Mouse (Mus musculus): ENCODE measurements at regions not wholly inside any gene's neighbourhood (a gene's known extent, or its start where the extent isn't known, plus 50 kb on each side); places are given as distances from the start of the nearest gene placed in this dataset.
"Not testable (repeated sequence)": the region's sequence is repeated elsewhere in the genome, so short reads cannot be mapped to it uniquely, and the experiment has no call there.

DNA sequence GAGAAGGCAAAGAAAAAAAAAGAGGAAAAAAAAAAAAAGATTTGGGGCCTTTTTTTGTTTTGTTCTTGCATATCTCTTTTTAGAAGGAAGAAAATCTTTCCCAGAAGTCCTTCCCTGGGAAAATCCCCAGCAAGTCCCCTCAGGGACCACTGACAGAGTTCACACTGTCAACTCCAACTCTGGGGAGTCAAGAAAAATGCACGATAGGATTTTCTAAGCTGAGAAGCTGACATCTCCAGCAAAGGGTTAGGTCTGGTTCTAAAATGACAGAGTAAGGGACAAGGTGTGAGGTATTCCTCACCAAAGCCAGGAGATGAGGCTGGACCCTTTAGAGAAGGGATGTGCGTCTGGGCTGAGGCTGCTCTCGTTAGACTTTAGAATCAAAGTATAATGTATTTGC lies 165.5 kb downstream of the Rchy1 start:
- H3K4me2 ChIP-seq: no peak overlapping the region
- no peak overlapping the region for H3K9ac ChIP-seq
- 81% methylated on average over 3 of the region's 3 CpGs for WGBS (ENCODE audit: insufficient replicate concordance)
- H3K36me3 ChIP-seq (replicated peaks): no peaks in the 10 kb centered on the region
- no peaks in the 10 kb centered on the region for H3K27me3 ChIP-seq
- H3K9me3 ChIP-seq (replicated peaks): no peaks in the 10 kb centered on the region
- no peak for ATAC-seq (ENCODE audit: insufficient read depth)
- no peaks in the 10 kb centered on the region for H3K4me1 ChIP-seq (replicated peaks)
- no peak overlapping the region for H3K4me3 ChIP-seq (replicated peaks)
- no peak overlapping the region for H3K27ac ChIP-seq (replicated peaks)

DNA sequence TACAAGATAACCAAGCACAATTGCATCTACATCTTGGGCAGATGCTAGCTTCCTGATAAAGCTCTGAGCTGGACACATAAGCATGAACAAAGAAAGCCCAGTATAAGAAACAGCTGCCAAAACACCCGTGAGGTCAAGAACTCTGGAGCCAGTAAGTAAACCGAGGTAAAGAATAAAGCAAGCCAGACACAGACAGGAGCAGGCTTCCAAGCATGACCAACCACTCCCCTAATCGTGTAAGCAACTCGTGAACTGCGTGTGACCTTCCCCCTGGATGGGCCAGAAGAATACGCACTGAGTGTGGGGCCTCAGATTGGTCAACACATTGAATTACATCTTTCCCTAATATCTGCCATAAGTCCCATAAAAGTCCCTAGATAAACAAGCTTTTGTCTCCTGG lies 170.1 kb downstream of the Rchy1 start:
- Histone ChIP-seq H3K4me3 (replicated peaks) (no peak overlapping the region), H3K36me3 (replicated peaks) (no peaks in the 10 kb centered on the region), H3K9ac (no peak overlapping the region), H3K27me3 (no peaks in the 10 kb centered on the region), H3K4me1 (replicated peaks) (no peaks in the 10 kb centered on the region), H3K9me3 (replicated peaks) (no peaks in the 10 kb centered on the region), H3K4me2 (no peak overlapping the region), H3K27ac (replicated peaks) (no peak overlapping the region)
- WGBS (ENCODE audit: insufficient replicate concordance): 66% methylated on average over 6 of the region's 6 CpGs
- ATAC-seq (ENCODE audit: insufficient read depth): no peak

DNA sequence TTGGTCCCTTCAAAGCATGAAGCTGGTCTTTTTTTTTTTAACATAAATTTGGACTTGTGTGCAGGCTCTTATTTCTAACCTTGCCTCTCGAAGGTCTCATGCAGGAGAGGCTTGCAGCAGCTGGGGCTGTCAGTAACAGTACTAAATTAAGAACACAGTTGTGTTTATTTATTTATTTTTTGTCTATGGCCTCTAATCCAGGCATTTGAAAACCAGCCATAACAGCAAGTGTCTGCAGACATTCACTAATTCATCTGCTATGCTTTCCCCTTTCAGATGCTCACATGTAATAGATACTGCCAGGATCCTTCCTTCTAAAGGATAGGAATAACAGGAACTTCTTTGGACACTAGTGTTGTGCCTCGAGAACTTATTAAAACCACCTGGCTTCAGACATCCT lies 172.5 kb downstream of the Rchy1 start:
- no peak overlapping the region for H3K4me2 ChIP-seq
- no peak overlapping the region for H3K4me3 ChIP-seq (replicated peaks)
- no peaks in the 10 kb centered on the region for H3K4me1 ChIP-seq (replicated peaks)
- 37% methylated on average over 2 of the region's 2 CpGs for WGBS (ENCODE audit: insufficient replicate concordance)
- no peak for ATAC-seq (ENCODE audit: insufficient read depth)
- no peak overlapping the region for H3K27ac ChIP-seq (replicated peaks)
- H3K9ac ChIP-seq: no peak overlapping the region
- H3K9me3 ChIP-seq (replicated peaks): no peaks in the 10 kb centered on the region
- no peaks in the 10 kb centered on the region for H3K36me3 ChIP-seq (replicated peaks)
- H3K27me3 ChIP-seq: no peaks in the 10 kb centered on the region

DNA sequence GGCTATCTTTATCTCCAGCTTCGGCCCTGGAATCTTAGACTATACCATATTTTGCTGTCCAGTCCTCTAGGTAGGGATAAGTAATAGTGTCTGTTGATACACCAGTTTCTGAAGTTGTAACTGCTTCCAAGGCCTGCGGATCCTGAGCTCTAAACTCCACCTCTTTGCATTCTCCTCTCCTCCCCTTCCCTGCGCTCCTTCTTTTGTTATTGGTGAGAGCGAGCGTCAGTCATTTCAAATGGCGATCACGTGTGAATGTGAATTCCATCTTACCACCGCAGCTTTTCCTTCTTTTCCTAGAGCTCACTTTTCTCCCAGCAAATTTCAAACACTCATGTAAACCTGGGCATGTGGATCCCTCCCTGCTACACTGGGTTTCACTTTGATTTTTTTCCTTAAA lies 178.9 kb downstream of the Rchy1 start:
- H3K4me2 ChIP-seq: no peak overlapping the region
- 72% methylated on average over 8 of the region's 8 CpGs for WGBS (ENCODE audit: insufficient replicate concordance)
- H3K9ac ChIP-seq: no peak overlapping the region
- no peaks in the 10 kb centered on the region for H3K9me3 ChIP-seq (replicated peaks)
- H3K27me3 ChIP-seq: no peaks in the 10 kb centered on the region
- H3K4me1 ChIP-seq (replicated peaks): no peaks in the 10 kb centered on the region
- H3K36me3 ChIP-seq (replicated peaks): no peaks in the 10 kb centered on the region
- no peak overlapping the region for H3K4me3 ChIP-seq (replicated peaks)
- ATAC-seq (ENCODE audit: insufficient read depth): no peak
- no peak overlapping the region for H3K27ac ChIP-seq (replicated peaks)

DNA sequence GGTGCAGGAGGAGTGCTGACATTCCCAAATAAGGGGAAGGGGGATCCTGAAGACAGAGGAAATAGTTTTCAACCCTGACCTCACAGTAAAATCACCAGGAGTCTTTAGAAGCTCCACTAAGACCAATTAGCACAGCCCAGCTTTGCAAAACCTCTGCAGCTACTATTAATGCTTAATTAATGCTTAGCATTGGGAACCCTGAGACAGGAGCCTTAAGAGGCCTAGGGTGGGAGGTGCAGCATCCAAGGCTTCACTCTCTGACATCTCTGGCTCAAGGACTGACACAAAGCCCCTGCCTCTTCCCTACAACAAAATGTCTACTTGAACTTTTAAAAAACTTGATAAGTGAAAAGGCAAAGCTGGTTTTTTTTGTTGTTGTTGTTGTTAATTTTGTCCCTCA lies 185.9 kb downstream of the Rchy1 start:
- no peaks in the 10 kb centered on the region for H3K27me3 ChIP-seq
- H3K4me1 ChIP-seq (replicated peaks): no peaks in the 10 kb centered on the region
- no peak for ATAC-seq (ENCODE audit: insufficient read depth)
- H3K9ac ChIP-seq: no peak overlapping the region
- H3K4me3 ChIP-seq (replicated peaks): no peak overlapping the region
- no peaks in the 10 kb centered on the region for H3K36me3 ChIP-seq (replicated peaks)
- no peak overlapping the region for H3K4me2 ChIP-seq
- H3K27ac ChIP-seq (replicated peaks): no peak overlapping the region
- H3K9me3 ChIP-seq (replicated peaks): no peaks in the 10 kb centered on the region

DNA sequence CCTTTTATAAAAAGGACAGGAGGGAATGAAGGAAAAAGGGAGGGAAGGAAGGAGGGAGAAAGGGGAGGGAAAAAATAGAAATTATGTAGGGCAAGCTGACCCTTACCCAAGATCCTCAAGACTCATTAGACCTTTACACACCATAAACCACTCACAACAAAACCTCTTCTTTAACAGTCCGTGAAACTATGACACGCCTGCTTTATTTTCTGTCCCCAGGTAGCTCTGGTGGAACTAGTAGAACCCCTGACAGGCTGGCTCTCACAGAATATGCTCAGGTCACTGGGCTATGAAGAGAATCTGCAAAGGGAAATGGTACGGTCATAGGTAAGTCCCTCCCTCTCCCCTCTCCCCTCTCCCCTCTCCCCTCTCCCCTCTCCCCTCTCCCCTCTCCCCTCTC lies 188.8 kb downstream of the Rchy1 start:
- Histone ChIP-seq H3K27me3 (no peaks in the 10 kb centered on the region), H3K36me3 (replicated peaks) (no peaks in the 10 kb centered on the region), H3K27ac (replicated peaks) (no peak overlapping the region), H3K9me3 (replicated peaks) (no peaks in the 10 kb centered on the region), H3K9ac (no peak overlapping the region), H3K4me3 (replicated peaks) (no peak overlapping the region), H3K4me1 (replicated peaks) (no peaks in the 10 kb centered on the region), H3K4me2 (no peak overlapping the region)
- WGBS (ENCODE audit: insufficient replicate concordance): 66% methylated on average over 3 of the region's 3 CpGs
- no peak for ATAC-seq (ENCODE audit: insufficient read depth)

DNA sequence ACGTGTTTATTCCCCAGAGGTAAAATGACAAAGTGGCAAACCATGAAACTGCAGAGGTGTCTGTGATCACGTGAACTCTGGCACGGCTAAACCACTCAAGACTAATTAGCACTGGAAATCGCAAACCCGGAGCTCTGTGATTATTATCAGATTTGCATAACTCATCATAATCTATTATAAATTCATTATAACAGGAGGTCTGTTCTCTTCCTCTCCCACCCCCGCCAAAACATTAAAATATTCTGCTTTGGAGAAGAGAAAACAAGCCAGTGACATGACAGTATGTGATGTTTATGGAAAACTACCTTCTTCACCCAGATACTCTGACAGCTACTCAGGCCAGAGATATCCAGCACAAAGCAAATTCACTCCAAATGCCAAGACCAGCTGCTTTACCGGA lies 195.0 kb downstream of the Rchy1 start:
- Histone ChIP-seq H3K9ac (no peak overlapping the region), H3K4me3 (replicated peaks) (no peak overlapping the region), H3K4me2 (no peak overlapping the region), H3K4me1 (replicated peaks) (no peaks in the 10 kb centered on the region), H3K36me3 (replicated peaks) (no peaks in the 10 kb centered on the region), H3K9me3 (replicated peaks) (no peaks in the 10 kb centered on the region), H3K27me3 (no peaks in the 10 kb centered on the region), H3K27ac (replicated peaks) (no peak overlapping the region)
- ATAC-seq (ENCODE audit: insufficient read depth): no peak
- WGBS (ENCODE audit: insufficient replicate concordance): 70% methylated on average over 7 of the region's 7 CpGs

DNA sequence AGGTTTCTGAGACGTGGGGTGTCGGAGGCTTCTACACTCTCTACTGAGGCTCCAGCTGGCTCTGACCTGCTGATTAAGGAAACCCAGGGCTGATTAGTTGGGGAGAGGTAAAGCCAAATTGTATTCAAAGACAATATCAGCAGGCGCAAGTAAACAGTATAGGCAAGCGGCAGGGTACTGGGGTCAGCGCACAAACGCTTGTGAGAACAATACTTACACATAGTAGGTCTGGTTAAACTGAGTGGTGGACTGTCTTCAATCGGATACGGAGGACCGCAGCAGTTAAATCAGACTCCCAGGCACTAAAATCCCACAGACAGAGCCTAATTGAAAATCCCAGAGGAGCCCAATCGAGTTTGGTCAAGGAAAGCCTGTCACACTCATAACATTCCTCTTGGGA lies 195.8 kb downstream of the Rchy1 start:
- Histone ChIP-seq H3K4me1 (replicated peaks) (no peaks in the 10 kb centered on the region), H3K27me3 (no peaks in the 10 kb centered on the region), H3K9me3 (replicated peaks) (no peaks in the 10 kb centered on the region), H3K9ac (no peak overlapping the region), H3K36me3 (replicated peaks) (no peaks in the 10 kb centered on the region), H3K27ac (replicated peaks) (no peak overlapping the region), H3K4me3 (replicated peaks) (no peak overlapping the region), H3K4me2 (no peak overlapping the region)
- no peak for ATAC-seq (ENCODE audit: insufficient read depth)
- WGBS (ENCODE audit: insufficient replicate concordance): 66% methylated on average over 10 of the region's 10 CpGs

DNA sequence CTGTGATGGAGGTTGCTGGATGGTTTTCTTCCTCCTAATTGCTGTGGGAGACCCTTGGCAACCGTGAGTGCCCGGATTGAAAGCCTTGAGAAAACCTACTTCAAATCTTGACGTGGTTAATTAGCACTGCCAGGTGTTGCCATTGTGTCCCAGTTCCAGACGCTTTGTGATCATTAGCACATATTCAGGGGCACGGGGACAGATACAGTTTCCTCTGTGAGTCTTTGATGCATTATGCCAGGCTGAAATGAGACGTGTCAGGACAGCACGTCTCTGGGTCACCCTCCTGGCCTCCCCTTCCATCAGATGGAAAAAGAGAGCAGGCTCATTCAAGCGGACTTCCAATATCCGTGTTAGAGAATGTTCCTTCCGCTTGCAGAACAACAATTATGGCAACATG lies 198.2 kb downstream of the Rchy1 start:
- no peaks in the 10 kb centered on the region for H3K27me3 ChIP-seq
- H3K9ac ChIP-seq: no peak overlapping the region
- no peaks in the 10 kb centered on the region for H3K36me3 ChIP-seq (replicated peaks)
- H3K27ac ChIP-seq (replicated peaks): no peak overlapping the region
- H3K9me3 ChIP-seq (replicated peaks): no peaks in the 10 kb centered on the region
- WGBS (ENCODE audit: insufficient replicate concordance): 62% methylated on average over 10 of the region's 10 CpGs
- no peak overlapping the region for H3K4me2 ChIP-seq
- no peak overlapping the region for H3K4me3 ChIP-seq (replicated peaks)
- H3K4me1 ChIP-seq (replicated peaks): no peaks in the 10 kb centered on the region
- ATAC-seq (ENCODE audit: insufficient read depth): no peak

DNA sequence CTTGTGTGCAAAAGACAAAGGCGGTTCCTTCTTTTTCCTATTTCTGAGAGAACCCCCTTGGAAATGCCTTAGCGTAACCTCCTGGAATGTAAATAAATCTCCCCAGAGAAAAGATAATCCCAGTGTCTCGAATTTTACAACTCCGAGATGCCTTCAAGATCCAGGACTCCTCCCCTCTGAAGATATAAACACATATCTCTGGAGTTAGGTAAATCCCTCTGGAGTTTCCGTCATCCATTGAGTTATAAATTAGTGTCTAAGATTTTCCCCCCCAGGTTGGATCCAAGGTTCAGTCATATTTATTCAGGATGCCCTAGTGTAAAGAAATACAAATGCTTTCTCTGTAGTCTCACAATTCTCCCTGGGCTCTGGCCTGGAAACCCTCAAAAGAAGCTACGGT lies 200.3 kb downstream of the Rchy1 start:
- Histone ChIP-seq H3K9ac (no peak overlapping the region), H3K27me3 (no peaks in the 10 kb centered on the region), H3K4me1 (replicated peaks) (no peaks in the 10 kb centered on the region), H3K4me3 (replicated peaks) (no peak overlapping the region), H3K27ac (replicated peaks) (no peak overlapping the region), H3K9me3 (replicated peaks) (no peaks in the 10 kb centered on the region), H3K4me2 (no peak overlapping the region), H3K36me3 (replicated peaks) (no peaks in the 10 kb centered on the region)
- ATAC-seq (ENCODE audit: insufficient read depth): no peak
- 68% methylated on average over 6 of the region's 6 CpGs for WGBS (ENCODE audit: insufficient replicate concordance)

DNA sequence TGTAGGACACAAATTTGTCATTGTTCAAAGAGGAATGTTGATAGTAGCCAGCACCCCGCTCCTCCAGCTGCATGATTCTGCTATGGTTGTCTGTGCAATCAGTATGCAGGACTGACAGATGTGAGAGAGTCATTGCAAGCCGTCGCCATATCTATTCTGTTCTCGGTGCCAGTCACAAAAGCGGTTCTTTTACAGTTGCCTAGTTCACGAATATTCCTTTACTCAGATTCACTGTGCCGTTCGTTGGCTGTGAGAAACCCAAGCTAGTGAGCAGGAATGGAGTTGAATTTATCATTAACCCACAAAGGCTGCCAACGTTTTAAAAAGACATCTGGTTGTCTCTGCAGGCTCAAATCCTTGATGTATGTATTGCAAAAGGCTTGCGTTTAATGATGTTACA lies 206.9 kb downstream of the Rchy1 start:
- Histone ChIP-seq H3K9ac (no peak overlapping the region), H3K27me3 (no peaks in the 10 kb centered on the region), H3K4me2 (no peak overlapping the region), H3K27ac (replicated peaks) (no peak overlapping the region), H3K4me3 (replicated peaks) (no peak overlapping the region), H3K4me1 (replicated peaks) (no peaks in the 10 kb centered on the region), H3K36me3 (replicated peaks) (no peaks in the 10 kb centered on the region), H3K9me3 (replicated peaks) (no peaks in the 10 kb centered on the region)
- ATAC-seq (ENCODE audit: insufficient read depth): no peak
- WGBS (ENCODE audit: insufficient replicate concordance): 63% methylated on average over 10 of the region's 10 CpGs

DNA sequence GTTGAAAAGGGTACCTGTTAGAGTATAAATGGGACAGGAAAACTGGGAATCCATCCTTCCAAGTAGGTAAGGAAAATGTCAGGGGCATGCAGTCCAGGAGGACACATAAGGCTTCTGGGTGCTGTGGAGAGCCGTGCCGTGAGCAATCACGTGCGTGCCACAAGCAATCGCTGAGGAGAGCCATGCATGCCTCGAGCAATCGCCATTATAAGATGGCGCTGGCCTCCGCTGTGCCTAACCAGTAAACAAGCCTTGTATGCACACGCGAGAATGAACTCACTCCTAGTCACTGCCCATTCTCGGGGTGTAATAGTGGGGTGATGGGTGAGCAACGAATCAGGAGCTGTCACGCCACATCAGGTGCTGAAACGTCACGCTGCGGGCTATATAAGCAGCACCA lies 210.0 kb downstream of the Rchy1 start:
- H3K4me2 ChIP-seq; H3K4me3 ChIP-seq (replicated peaks); H3K9ac ChIP-seq; H3K27me3 ChIP-seq; H3K36me3 ChIP-seq (replicated peaks); H3K4me1 ChIP-seq (replicated peaks); H3K9me3 ChIP-seq (replicated peaks); H3K27ac ChIP-seq (replicated peaks); ATAC-seq (ENCODE audit: insufficient read depth): not testable (repeated sequence)
- WGBS (ENCODE audit: insufficient replicate concordance): 82% methylated on average over 17 of the region's 17 CpGs
